Mouse (Mus musculus): ENCODE results near the gene Elp4.

- TF ChIP-seq EP300 (IDR thresholded peaks at IDR 0.05) (no peak), CTCF (IDR thresholded peaks at IDR 0.05) (no peak)
Measured at GRCm38 (mm10) chr2:105668271-105669270, 235.8 kb downstream of the Elp4 start, which contains the start of gene Pax6.
